Mouse (Mus musculus): ENCODE data around the gene Rfx1. TPM values are rescaled to one million over a fixed set of nuclear protein-coding genes. Genes with fewer than 3 reads are reported as not detected.

The Rfx1 gene
- total RNA-seq (2014; rRNA removed) (29.0 and 30.0 TPM in 2 replicates), polyA plus RNA-seq (2015; fragmentation: Nextera tagmentation; extraction: Ambion mirVana) (6.0 and 6.2 TPM in 2 replicates)

DNA sequence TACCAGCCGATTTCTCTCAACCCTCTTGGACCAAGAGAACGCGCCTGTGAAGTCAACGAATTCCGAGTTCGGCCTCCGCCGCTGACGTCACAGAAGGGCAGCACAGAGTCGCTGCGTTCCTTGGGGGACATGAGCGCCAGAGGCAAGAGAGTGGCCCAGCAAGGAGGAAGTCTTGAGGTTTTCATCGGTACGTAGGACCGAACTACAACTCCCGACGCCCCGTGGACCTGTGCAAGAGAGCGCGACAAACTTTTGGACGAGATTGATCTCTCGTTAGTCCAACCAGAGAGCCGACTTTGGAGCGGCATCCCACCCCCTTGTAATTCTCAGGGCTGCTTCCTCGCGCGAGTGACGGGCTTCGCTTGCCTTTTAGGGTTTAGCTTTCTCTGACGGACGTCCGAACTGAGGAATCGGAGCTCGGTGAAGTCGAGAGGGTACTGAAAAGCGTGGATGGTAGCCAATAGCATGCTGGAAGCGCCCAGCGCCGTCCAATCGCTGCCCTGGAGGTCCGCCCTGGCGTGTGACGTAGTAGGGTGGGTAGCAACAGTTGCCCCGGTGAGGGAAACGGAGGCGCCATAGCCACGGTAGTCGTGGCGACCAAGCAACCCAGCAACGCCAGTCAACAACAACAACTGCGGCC is at the start of gene Rfx1:
TSS of gene Rfx1 (plus strand) at position 544 of the 640 bp plus-strand sequence.
- DNase-seq (ENCODE audit: low spot score): peak; percentile 100
- Histone ChIP-seq H3K27ac (peak within 1 kb of the TSS; percentile 96), H3K4me3 (ENCODE audit: low read length) (peak within 1 kb of the TSS; percentile 93), H3K27me3 (ENCODE audit: insufficient read depth, low read length) (no peaks in the 10 kb centered on the region), H3K4me1 (ENCODE audit: insufficient read depth, low read length) (peaks cover 25% of the 10 kb centered on the region), H3K9ac (replicated peaks; ENCODE audit: low read length) (peak within 1 kb of the TSS; percentile 87), H3K36me3 (ENCODE audit: insufficient read depth, low read length) (no peaks in the 10 kb centered on the region), H3K9me3 (ENCODE audit: low read length) (no peaks in the 10 kb centered on the region), H3K4me2 (ENCODE audit: low read depth, low read length) (peak within 1 kb of the TSS; percentile 66)
- peak; percentile 98 for ATAC-seq
- TF ChIP-seq CTCF (IDR thresholded peaks at IDR 0.05; ENCODE audit: low read depth): no peak
- under 1% methylated on average over 50 of the region's 51 CpGs for WGBS

DNA sequence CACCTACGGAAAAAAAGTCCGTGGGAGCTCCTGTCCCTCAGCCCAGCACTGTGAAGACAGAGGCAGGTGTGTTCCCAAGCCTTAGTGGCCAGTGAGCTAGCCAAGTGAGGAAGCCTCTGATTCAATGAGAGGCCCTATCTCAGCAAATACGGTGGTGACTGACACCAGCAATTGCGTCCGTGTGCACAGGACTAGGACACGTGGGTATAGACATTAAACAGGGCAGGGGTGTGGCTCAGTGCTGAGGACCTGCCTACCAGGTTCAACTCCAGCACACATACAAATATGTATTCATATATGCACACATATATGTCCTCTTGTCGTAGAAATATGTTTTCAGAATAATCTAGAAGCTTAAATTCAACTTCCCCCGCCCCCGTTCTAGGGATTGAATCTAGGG is 46.9 kb upstream of the Rfx1 start:
- H3K9me3 ChIP-seq (ENCODE audit: low read length): no peaks in the 10 kb centered on the region
- no peaks in the 10 kb centered on the region for H3K36me3 ChIP-seq (ENCODE audit: insufficient read depth, low read length)
- no peak overlapping the region for H3K4me2 ChIP-seq (ENCODE audit: low read depth, low read length)
- ATAC-seq (no peak), DNase-seq (ENCODE audit: low spot score) (no peak)
- no peak overlapping the region for H3K27ac ChIP-seq
- no peaks in the 10 kb centered on the region for H3K4me1 ChIP-seq (ENCODE audit: insufficient read depth, low read length)
- no peak overlapping the region for H3K9ac ChIP-seq (replicated peaks; ENCODE audit: low read length)
- TF ChIP-seq CTCF (IDR thresholded peaks at IDR 0.05; ENCODE audit: low read depth): no peak
- 85% methylated on average over 9 of the region's 9 CpGs for WGBS
- H3K4me3 ChIP-seq (ENCODE audit: low read length): no peak overlapping the region
- H3K27me3 ChIP-seq (ENCODE audit: insufficient read depth, low read length): no peaks in the 10 kb centered on the region

DNA sequence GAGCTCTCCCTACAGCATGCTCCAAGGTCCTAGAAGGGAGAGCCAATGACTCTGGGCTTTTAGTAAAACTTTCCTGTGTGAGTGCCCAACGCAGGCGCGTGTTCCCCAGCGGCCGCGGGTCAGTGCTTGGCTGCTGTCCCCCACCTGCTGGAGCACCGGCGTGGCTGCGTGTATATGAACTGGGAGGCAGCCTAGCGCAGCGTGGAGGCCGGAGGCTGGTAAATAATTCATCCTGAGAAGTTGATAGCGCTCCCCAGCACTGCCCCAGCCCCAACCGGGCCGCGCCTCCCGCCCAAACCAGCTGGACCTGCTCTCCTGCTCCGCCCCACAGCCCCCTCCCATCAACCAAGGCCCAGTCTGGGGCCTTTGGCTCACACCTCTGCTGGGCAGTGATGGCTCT is 45.5 kb upstream of the Rfx1 start, which contains the start of gene Palm3:
TSS of gene Palm3 (plus strand) at position 376 of the 400 bp plus-strand sequence.
- Histone ChIP-seq H3K9ac (replicated peaks; ENCODE audit: low read length) (no peak within 1 kb of the TSS), H3K36me3 (ENCODE audit: insufficient read depth, low read length) (no peaks in the 10 kb centered on the region), H3K4me3 (ENCODE audit: low read length) (no peak within 1 kb of the TSS), H3K27me3 (ENCODE audit: insufficient read depth, low read length) (no peaks in the 10 kb centered on the region), H3K4me1 (ENCODE audit: insufficient read depth, low read length) (peaks cover 4% of the 10 kb centered on the region; the same call in 1 of the 2 replicates), H3K9me3 (ENCODE audit: low read length) (no peaks in the 10 kb centered on the region), H3K27ac (no peak within 1 kb of the TSS), H3K4me2 (ENCODE audit: low read depth, low read length) (no peak within 1 kb of the TSS)
- 8% methylated on average over 17 of the region's 18 CpGs for WGBS
- ATAC-seq: no peak
- DNase-seq (ENCODE audit: low spot score): no peak
- no peak for TF ChIP-seq CTCF (IDR thresholded peaks at IDR 0.05; ENCODE audit: low read depth)

DNA sequence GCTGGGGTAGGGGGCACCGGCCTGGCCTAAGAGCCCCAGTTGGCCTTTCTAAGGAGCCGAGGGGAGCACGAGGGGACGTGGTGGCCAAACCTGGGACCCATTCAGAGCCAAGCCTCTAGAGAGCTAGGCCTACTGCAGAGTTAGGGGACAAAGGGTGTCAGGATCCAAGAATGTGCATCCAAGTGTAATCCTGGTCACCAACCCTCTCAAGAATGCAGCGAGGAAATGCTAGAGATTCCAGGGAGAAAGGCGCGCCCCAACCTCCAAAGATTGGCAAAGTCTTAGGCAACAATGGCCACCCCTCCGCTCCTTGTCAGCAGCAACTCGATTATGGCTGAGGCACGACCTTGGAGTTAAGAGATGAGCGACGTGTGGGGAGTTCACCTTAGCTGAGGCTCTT is 45.1 kb upstream of the Rfx1 start:
- H3K4me3 ChIP-seq (ENCODE audit: low read length): no peak overlapping the region
- DNase-seq (ENCODE audit: low spot score) (no peak), ATAC-seq (no peak)
- no peak for TF ChIP-seq CTCF (IDR thresholded peaks at IDR 0.05; ENCODE audit: low read depth)
- H3K36me3 ChIP-seq (ENCODE audit: insufficient read depth, low read length): no peaks in the 10 kb centered on the region
- WGBS: 50% methylated on average over 12 of the region's 12 CpGs
- no peaks in the 10 kb centered on the region for H3K9me3 ChIP-seq (ENCODE audit: low read length)
- H3K9ac ChIP-seq (replicated peaks; ENCODE audit: low read length): no peak overlapping the region
- H3K27me3 ChIP-seq (ENCODE audit: insufficient read depth, low read length): no peaks in the 10 kb centered on the region
- no peak overlapping the region for H3K27ac ChIP-seq
- H3K4me1 ChIP-seq (ENCODE audit: insufficient read depth, low read length): peaks cover 7% of the 10 kb centered on the region; the same call in 1 of the 2 replicates
- H3K4me2 ChIP-seq (ENCODE audit: low read depth, low read length): no peak overlapping the region

DNA sequence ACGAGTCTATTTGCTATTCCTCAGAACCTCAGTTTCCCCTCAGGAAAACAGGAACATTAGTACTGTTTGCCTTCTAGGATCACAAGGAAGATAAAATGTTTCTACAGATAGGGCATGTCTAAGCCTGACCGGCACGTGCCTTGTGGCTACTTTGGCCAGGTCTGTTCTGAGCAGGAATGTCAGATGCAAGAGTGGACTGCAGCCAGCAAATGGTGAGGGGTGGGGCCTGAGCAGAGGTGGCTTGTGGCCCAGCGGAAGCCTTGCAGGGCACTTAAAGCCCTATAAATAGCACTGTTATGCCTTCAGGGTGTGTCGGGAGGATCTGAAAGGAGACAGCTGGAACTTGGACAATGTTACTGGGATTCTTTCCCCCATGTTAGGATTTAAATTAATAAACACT is 43.5 kb upstream of the Rfx1 start:
- Histone ChIP-seq H3K27me3 (ENCODE audit: insufficient read depth, low read length) (no peaks in the 10 kb centered on the region), H3K27ac (no peak overlapping the region), H3K4me2 (ENCODE audit: low read depth, low read length) (no peak overlapping the region), H3K9ac (replicated peaks; ENCODE audit: low read length) (no peak overlapping the region), H3K4me1 (ENCODE audit: insufficient read depth, low read length) (peaks cover 7% of the 10 kb centered on the region; the same call in 1 of the 2 replicates), H3K9me3 (ENCODE audit: low read length) (no peaks in the 10 kb centered on the region), H3K36me3 (ENCODE audit: insufficient read depth, low read length) (no peaks in the 10 kb centered on the region), H3K4me3 (ENCODE audit: low read length) (no peak overlapping the region)
- TF ChIP-seq CTCF (IDR thresholded peaks at IDR 0.05; ENCODE audit: low read depth): no peak
- WGBS: 59% methylated on average over 5 of the region's 5 CpGs
- no peak for DNase-seq (ENCODE audit: low spot score)
- no peak for ATAC-seq

DNA sequence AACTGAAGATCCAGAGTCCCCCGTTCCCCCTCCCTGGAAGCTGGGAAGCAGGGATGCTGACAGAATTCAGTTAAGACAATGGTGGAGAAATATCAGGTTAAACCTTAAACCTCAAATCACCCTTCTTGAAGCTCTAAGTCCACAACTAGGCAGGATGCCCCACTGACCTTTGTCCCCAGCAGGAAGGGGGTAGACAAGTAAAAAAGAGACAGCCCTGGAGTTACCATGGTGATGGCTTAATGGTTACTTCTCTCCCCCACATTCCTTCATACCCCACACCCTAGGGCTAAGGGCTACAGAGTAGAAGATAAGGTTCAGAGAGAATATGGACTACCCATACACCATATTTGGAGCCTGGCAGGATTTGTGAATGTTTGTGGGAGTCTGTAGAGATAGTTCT is 43.0 kb upstream of the Rfx1 start:
- DNase-seq (ENCODE audit: low spot score) (no peak), ATAC-seq (no peak)
- H3K27me3 ChIP-seq (ENCODE audit: insufficient read depth, low read length): no peaks in the 10 kb centered on the region
- no peaks in the 10 kb centered on the region for H3K9me3 ChIP-seq (ENCODE audit: low read length)
- peaks cover 7% of the 10 kb centered on the region; the same call in 1 of the 2 replicates for H3K4me1 ChIP-seq (ENCODE audit: insufficient read depth, low read length)
- no peak overlapping the region for H3K4me3 ChIP-seq (ENCODE audit: low read length)
- WGBS: 85% methylated on average over 1 of the region's 1 CpGs
- TF ChIP-seq CTCF (IDR thresholded peaks at IDR 0.05; ENCODE audit: low read depth): no peak
- H3K36me3 ChIP-seq (ENCODE audit: insufficient read depth, low read length): no peaks in the 10 kb centered on the region
- no peak overlapping the region for H3K9ac ChIP-seq (replicated peaks; ENCODE audit: low read length)
- H3K4me2 ChIP-seq (ENCODE audit: low read depth, low read length): no peak overlapping the region
- no peak overlapping the region for H3K27ac ChIP-seq

DNA sequence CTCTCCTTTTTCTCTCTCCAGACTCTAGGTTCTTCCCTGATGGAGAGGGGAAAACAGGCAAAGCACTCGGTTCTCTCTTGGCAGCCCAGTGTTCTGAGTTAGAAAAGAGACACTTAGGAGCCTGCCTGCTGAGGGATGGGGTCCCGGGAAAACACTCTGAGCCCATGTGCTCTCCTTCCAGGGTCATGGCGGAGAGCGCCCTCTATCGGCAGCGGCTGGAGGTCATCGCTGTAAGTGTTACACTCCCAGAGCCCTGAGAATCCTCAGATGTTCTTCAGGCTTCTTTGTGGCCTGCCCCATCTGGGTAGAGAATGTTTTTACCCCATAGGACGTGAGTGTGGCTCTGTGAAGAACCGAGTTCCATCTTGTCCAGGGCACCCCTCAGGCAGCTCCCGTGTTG is 42.5 kb upstream of the Rfx1 start:
- Histone ChIP-seq H3K36me3 (ENCODE audit: insufficient read depth, low read length) (no peaks in the 10 kb centered on the region), H3K4me3 (ENCODE audit: low read length) (no peak overlapping the region), H3K9ac (replicated peaks; ENCODE audit: low read length) (no peak overlapping the region), H3K9me3 (ENCODE audit: low read length) (no peaks in the 10 kb centered on the region), H3K4me1 (ENCODE audit: insufficient read depth, low read length) (peaks cover 7% of the 10 kb centered on the region; the same call in 1 of the 2 replicates), H3K27ac (no peak overlapping the region), H3K27me3 (ENCODE audit: insufficient read depth, low read length) (no peaks in the 10 kb centered on the region), H3K4me2 (ENCODE audit: low read depth, low read length) (no peak overlapping the region)
- ATAC-seq: no peak
- peak; percentile 54 for DNase-seq (ENCODE audit: low spot score)
- TF ChIP-seq CTCF (IDR thresholded peaks at IDR 0.05; ENCODE audit: low read depth): peak; percentile 70
- 11% methylated on average over 10 of the region's 10 CpGs for whole genome bisulfite sequencing
